Mouse (Mus musculus): Measurements from ENCODE around the gene Slc35d2. TPM values are rescaled to one million over a fixed set of nuclear protein-coding genes. Genes with fewer than 3 reads are reported as not detected.

Slc35d2 gene
- polyA plus RNA-seq, 1 experiment from 2014 or later, result 4.7 TPM

DNA sequence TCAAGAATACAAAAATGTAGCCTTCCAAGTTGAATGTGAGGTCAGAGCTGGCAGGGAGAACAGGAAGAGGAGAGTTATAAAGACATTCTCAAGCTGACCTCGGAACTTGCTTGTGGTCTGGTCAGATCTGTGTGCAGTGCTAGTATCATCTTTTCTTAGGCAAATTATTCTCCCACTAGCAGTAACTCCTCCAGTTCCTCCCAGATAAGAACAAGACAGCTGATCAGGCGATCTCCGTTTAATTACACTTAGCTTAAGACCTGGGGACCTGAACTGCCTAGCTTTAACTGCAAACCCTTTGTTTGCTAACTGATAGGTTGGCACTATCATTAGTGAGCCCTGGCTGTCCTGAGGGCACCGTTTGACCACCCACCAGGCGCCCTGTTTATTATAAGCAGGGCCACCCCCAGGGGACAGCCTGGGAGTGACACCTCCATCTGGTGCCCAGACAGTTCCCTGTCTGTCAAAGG lies 20.8 kb downstream of the Slc35d2 start:
- Histone ChIP-seq H3K27me3 (no peaks in the 10 kb centered on the region), H3K27ac (no peak overlapping the region), H3K4me3 (no peak overlapping the region), H3K4me1 (peaks cover 13% of the 10 kb centered on the region; the same call in 1 of the 2 replicates), H3K36me3 (no peaks in the 10 kb centered on the region), H3K4me2 (0 out of 2 replicates have a peak overlapping the region, but pooled peaks have one; percentile 6), H3K9ac (no peak overlapping the region), H3K9me3 (no peaks in the 10 kb centered on the region)
- 17% methylated on average over 5 of the region's 5 CpGs for WGBS
- no peak for ATAC-seq (ENCODE audit: borderline replicate concordance, extremely low read depth, low FRiP score, low TSS enrichment)

DNA sequence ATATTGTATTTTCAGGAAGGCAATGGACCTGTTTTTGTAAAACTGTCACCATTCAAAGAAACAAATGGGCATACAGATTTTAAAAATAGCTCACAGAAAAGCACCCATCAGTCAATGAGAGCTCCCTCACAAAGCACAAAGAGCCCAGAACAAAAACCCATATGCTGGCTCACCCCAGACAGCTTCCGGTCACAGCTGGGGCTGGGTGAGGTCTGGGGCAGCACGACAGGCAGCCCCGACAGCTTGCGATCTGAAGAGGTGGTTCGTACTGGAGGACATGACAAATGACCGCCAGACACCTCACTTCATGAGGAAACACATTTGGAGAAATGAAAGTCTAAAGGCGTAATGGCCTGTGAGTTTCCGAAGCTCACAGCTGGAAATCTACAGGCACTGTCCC lies 21.6 kb downstream of the Slc35d2 start:
- H3K4me3 ChIP-seq, result no peak overlapping the region
- 32% methylated on average over 8 of the region's 8 CpGs for WGBS
- H3K4me1 ChIP-seq, result peaks cover 13% of the 10 kb centered on the region; the same call in 1 of the 2 replicates
- no peaks in the 10 kb centered on the region for H3K36me3 ChIP-seq
- ATAC-seq (ENCODE audit: borderline replicate concordance, extremely low read depth, low FRiP score, low TSS enrichment), result no peak
- no peaks in the 10 kb centered on the region for H3K27me3 ChIP-seq
- peak overlapping the region; percentile 3; the same call in 1 of the 2 replicates for H3K4me2 ChIP-seq
- no peak overlapping the region for H3K9ac ChIP-seq
- H3K27ac ChIP-seq, result no peak overlapping the region
- no peaks in the 10 kb centered on the region for H3K9me3 ChIP-seq

DNA sequence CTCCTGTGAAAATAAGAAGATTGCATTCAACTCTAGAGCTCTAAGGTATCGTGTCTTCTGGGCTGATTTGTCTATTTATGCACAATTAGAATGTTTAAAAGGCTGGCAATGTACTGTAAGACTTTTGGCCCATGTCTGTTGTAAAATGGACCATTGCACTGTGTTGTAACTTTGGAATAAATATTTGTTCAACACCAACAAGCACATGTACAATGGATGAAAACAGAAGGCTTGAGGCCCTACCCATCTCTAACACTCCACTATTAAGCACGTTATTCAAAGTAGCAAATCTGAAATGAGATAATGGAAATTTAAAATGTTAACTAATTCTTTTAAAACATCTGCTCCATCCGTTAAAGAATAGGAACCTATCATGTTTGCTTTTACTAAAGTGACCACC lies 22.1 kb downstream of the Slc35d2 start:
- no peak overlapping the region for H3K4me3 ChIP-seq
- H3K9ac ChIP-seq, result no peak overlapping the region
- peaks cover 13% of the 10 kb centered on the region; the same call in 1 of the 2 replicates for H3K4me1 ChIP-seq
- H3K27me3 ChIP-seq, result no peaks in the 10 kb centered on the region
- ATAC-seq (ENCODE audit: borderline replicate concordance, extremely low read depth, low FRiP score, low TSS enrichment), result no peak
- H3K36me3 ChIP-seq, result no peaks in the 10 kb centered on the region
- H3K9me3 ChIP-seq, result no peaks in the 10 kb centered on the region
- 50% methylated on average over 3 of the region's 3 CpGs for WGBS
- no peak overlapping the region for H3K4me2 ChIP-seq
- H3K27ac ChIP-seq, result no peak overlapping the region

- Histone ChIP-seq H3K4me3 (no peak overlapping the region), H3K36me3 (no peaks in the 10 kb centered on the region), H3K4me1 (peaks cover 13% of the 10 kb centered on the region; the same call in 1 of the 2 replicates), H3K9me3 (no peaks in the 10 kb centered on the region), H3K27ac (no peak overlapping the region), H3K27me3 (no peaks in the 10 kb centered on the region), H3K9ac (no peak overlapping the region), H3K4me2 (no peak overlapping the region)
- ATAC-seq (ENCODE audit: borderline replicate concordance, extremely low read depth, low FRiP score, low TSS enrichment), result no peak
- 72% methylated on average over 3 of the region's 3 CpGs for WGBS
These were observed 23.5 kb downstream of the Slc35d2 start for GRCm38 (mm10) chr13:64105690-64106089.

DNA sequence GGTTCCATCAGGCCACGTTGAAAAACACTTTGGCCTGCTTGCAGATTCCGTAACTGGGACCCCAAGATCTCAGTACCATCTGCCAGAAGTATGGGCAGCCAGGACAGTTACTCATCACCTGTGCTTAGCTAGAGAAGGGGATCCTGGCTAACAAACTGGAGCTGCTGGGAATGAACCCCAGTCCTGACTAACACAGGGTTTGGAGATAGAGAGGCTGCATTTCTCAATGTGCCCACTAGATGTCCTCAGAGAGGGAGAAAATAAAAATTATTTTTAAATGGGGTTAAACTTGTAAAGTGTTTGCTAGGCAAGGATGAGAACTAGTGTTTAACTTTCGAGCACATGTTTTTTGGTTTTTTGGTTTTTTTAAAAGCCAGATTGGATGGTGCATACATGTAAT lies 29.0 kb downstream of the Slc35d2 start:
- no peak for ATAC-seq (ENCODE audit: borderline replicate concordance, extremely low read depth, low FRiP score, low TSS enrichment)

GRCm38 (mm10) chr13:64098992-64099391 lies 30.2 kb downstream of the Slc35d2 start:
- H3K27me3 ChIP-seq, result no peaks in the 10 kb centered on the region
- H3K9ac ChIP-seq, result no peak overlapping the region
- H3K4me3 ChIP-seq, result no peak overlapping the region
- H3K27ac ChIP-seq, result no peak overlapping the region
- ATAC-seq (ENCODE audit: borderline replicate concordance, extremely low read depth, low FRiP score, low TSS enrichment), result no peak
- H3K9me3 ChIP-seq, result no peaks in the 10 kb centered on the region
- H3K36me3 ChIP-seq, result no peaks in the 10 kb centered on the region
- H3K4me1 ChIP-seq, result no peaks in the 10 kb centered on the region
- H3K4me2 ChIP-seq, result no peak overlapping the region
- WGBS, result 78% methylated on average over 9 of the region's 9 CpGs

More for the DNA sequence above, 29.0 kb downstream of the Slc35d2 start:
- no peak overlapping the region for H3K27ac ChIP-seq
- H3K4me1 ChIP-seq, result no peaks in the 10 kb centered on the region
- H3K4me2 ChIP-seq, result no peak overlapping the region
- H3K4me3 ChIP-seq, result no peak overlapping the region
- no peak overlapping the region for H3K9ac ChIP-seq
- no peaks in the 10 kb centered on the region for H3K36me3 ChIP-seq
- H3K9me3 ChIP-seq, result no peaks in the 10 kb centered on the region
- no peaks in the 10 kb centered on the region for H3K27me3 ChIP-seq
- 67% methylated on average over 3 of the region's 3 CpGs for WGBS

GRCm38 (mm10) chr13:64093341-64093740 lies 35.8 kb downstream of the Slc35d2 start:
- H3K4me2 ChIP-seq, result no peak overlapping the region

GRCm38 (mm10) chr13:64092752-64093151 lies 36.4 kb downstream of the Slc35d2 start:
- H3K27me3 ChIP-seq, result no peaks in the 10 kb centered on the region
- 47% methylated on average over 6 of the region's 6 CpGs for WGBS
- H3K4me2 ChIP-seq, result no peak overlapping the region
- H3K27ac ChIP-seq, result no peak overlapping the region
- peaks cover 12% of the 10 kb centered on the region for H3K4me1 ChIP-seq
- H3K4me3 ChIP-seq, result no peak overlapping the region
- H3K9me3 ChIP-seq, result no peaks in the 10 kb centered on the region
- no peak; the same call in 1 of the 2 replicates for ATAC-seq (ENCODE audit: borderline replicate concordance, extremely low read depth, low FRiP score, low TSS enrichment)
- H3K9ac ChIP-seq, result no peak overlapping the region
- H3K36me3 ChIP-seq, result no peaks in the 10 kb centered on the region

More at GRCm38 (mm10) chr13:64093341-64093740, 35.8 kb downstream of the Slc35d2 start:
- Histone ChIP-seq H3K9ac (no peak overlapping the region), H3K4me3 (no peak overlapping the region), H3K9me3 (no peaks in the 10 kb centered on the region), H3K4me1 (peaks cover 12% of the 10 kb centered on the region), H3K36me3 (no peaks in the 10 kb centered on the region), H3K27me3 (no peaks in the 10 kb centered on the region), H3K27ac (no peak overlapping the region)
- ATAC-seq (ENCODE audit: borderline replicate concordance, extremely low read depth, low FRiP score, low TSS enrichment), result no peak
- 0% methylated on average over 1 of the region's 1 CpGs for WGBS

- Histone ChIP-seq H3K27me3 (no peaks in the 10 kb centered on the region), H3K4me3 (no peak overlapping the region), H3K4me2 (no peak overlapping the region), H3K27ac (no peak overlapping the region), H3K4me1 (peaks cover 12% of the 10 kb centered on the region), H3K36me3 (no peaks in the 10 kb centered on the region), H3K9me3 (no peaks in the 10 kb centered on the region), H3K9ac (no peak overlapping the region)
- ATAC-seq (ENCODE audit: borderline replicate concordance, extremely low read depth, low FRiP score, low TSS enrichment), result no peak
- WGBS, result 74% methylated on average over 3 of the region's 3 CpGs
These were observed 37.0 kb downstream of the Slc35d2 start for GRCm38 (mm10) chr13:64092141-64092540.

DNA sequence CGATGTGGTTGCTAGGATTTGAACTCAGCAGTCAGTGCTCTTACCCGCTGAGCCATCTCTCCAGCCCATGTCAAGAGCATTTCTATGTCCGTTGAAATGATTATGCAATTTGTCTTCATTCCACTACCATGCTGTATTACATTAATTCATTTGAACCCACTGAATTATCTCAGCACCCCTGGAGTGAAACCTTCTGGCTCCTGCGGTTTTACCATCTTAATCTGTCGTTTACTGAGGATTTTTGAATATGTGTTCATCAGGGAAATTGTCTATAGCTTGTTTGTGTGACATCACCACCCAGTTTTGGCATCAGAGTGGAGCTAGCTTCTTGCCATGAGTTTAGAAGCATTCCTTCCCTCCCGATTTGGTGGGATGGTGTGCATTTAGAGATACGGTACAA lies 38.2 kb downstream of the Slc35d2 start:
- Histone ChIP-seq H3K36me3 (no peaks in the 10 kb centered on the region), H3K4me3 (no peak overlapping the region), H3K9ac (no peak overlapping the region), H3K4me2 (no peak overlapping the region), H3K4me1 (peaks cover 12% of the 10 kb centered on the region), H3K27ac (no peak overlapping the region), H3K9me3 (no peaks in the 10 kb centered on the region), H3K27me3 (no peaks in the 10 kb centered on the region)
- 65% methylated on average over 7 of the region's 7 CpGs for WGBS
- ATAC-seq (ENCODE audit: borderline replicate concordance, extremely low read depth, low FRiP score, low TSS enrichment), result no peak

- ATAC-seq (ENCODE audit: borderline replicate concordance, extremely low read depth, low FRiP score, low TSS enrichment), result peak; percentile 57
- 54% methylated on average over 5 of the region's 5 CpGs for WGBS
These were observed 38.9 kb downstream of the Slc35d2 start for GRCm38 (mm10) chr13:64090278-64090677.

GRCm38 (mm10) chr13:64089130-64089529 lies 40.0 kb downstream of the Slc35d2 start, which contains the start of gene Hsd17b3:
Hsd17b3 (minus strand) TSS chr13:64089230.
- peaks cover 12% of the 10 kb centered on the region for H3K4me1 ChIP-seq
- H3K36me3 ChIP-seq, result no peaks in the 10 kb centered on the region
- H3K9ac ChIP-seq, result no peak within 1 kb of the TSS
- WGBS, result 73% methylated on average over 4 of the region's 4 CpGs
- no peaks in the 10 kb centered on the region for H3K27me3 ChIP-seq
- peak within 1 kb of the TSS; percentile 5; the same call in 1 of the 2 replicates for H3K27ac ChIP-seq
- H3K9me3 ChIP-seq, result no peaks in the 10 kb centered on the region
- no peak within 1 kb of the TSS for H3K4me3 ChIP-seq
- H3K4me2 ChIP-seq, result no peak within 1 kb of the TSS
- no peak for ATAC-seq (ENCODE audit: borderline replicate concordance, extremely low read depth, low FRiP score, low TSS enrichment)

More at GRCm38 (mm10) chr13:64090278-64090677, 38.9 kb downstream of the Slc35d2 start:
- Histone ChIP-seq H3K4me2 (no peak overlapping the region), H3K4me1 (peaks cover 12% of the 10 kb centered on the region), H3K9ac (no peak overlapping the region), H3K27me3 (no peaks in the 10 kb centered on the region), H3K36me3 (no peaks in the 10 kb centered on the region), H3K9me3 (no peaks in the 10 kb centered on the region), H3K4me3 (no peak overlapping the region), H3K27ac (no peak overlapping the region)
